Mouse (Mus musculus) lung, postnatal 0 days (tissue): ENCODE results near the gene Plekhh3. TPM values are rescaled to one million over a fixed set of nuclear protein-coding genes. Genes with fewer than 3 reads are reported as not detected.

Source experiments
- ATAC-seq: fragments of 200-750 bp; cut with Nextera tagmentation; 2 replicates; pipeline ENCODE4 v1.8.0; 2017; ENCODE audit warnings: moderate library complexity
- DNase-seq: peaks from one replicate; pipeline ENCODE4 v3.0.0-alpha.2; 2016; ENCODE audit warnings: low spot score
- H3K27ac ChIP-seq: fragments of 300-500 bp; sonication (generic); 2 replicates; pipeline ENCODE4 v1.5.1; 2014; ENCODE audit warnings: antibody characterized with exemption, mild to moderate bottlenecking, low read length, mixed read lengths
- H3K27me3 ChIP-seq: fragments of 300-500 bp; sonication (generic); replicated peaks from 2 replicates; pipeline ENCODE4 v1.6.1; 2014; ENCODE audit warnings: low read length, mixed read lengths; ENCODE audit not compliant: insufficient read depth
- H3K36me3 ChIP-seq: fragments of 300-500 bp; sonication (generic); 2 replicates; pipeline ENCODE4 v1.6.1; 2014; ENCODE audit warnings: low read length, mixed read lengths; ENCODE audit not compliant: insufficient read depth
- H3K4me1 ChIP-seq: fragments of 300-500 bp; sonication (generic); 2 replicates; pipeline ENCODE4 v1.6.1; 2014; ENCODE audit warnings: antibody characterized with exemption, low read depth, low read length, mixed read lengths; ENCODE audit not compliant: insufficient read depth
- H3K4me2 ChIP-seq: fragments of 300-500 bp; sonication (generic); replicated peaks from 2 replicates; pipeline ENCODE4 v1.6.1; 2014; ENCODE audit warnings: low read depth, mild to moderate bottlenecking, low read length, moderate library complexity, mixed read lengths
- H3K4me3 ChIP-seq: fragments of 300-500 bp; sonication (generic); 2 replicates; pipeline ENCODE4 v1.5.1; 2014; ENCODE audit warnings: low read depth, low read length
- H3K9ac ChIP-seq: fragments of 300-500 bp; sonication (generic); replicated peaks from 2 replicates; pipeline ENCODE4 v1.6.1; 2014; ENCODE audit warnings: low read depth, mild to moderate bottlenecking
- H3K9me3 ChIP-seq: fragments of 300-500 bp; sonication (generic); 2 replicates; pipeline ENCODE4 v1.6.1; 2016; ENCODE audit warnings: low read length, mixed read lengths
- CTCF ChIP-seq: IDR thresholded peaks from 2 replicates; pipeline ENCODE4 v1.5.1; 2016; ENCODE audit warnings: antibody characterized with exemption, mild to moderate bottlenecking
- EP300 ChIP-seq: IDR thresholded peaks from 2 replicates; pipeline ENCODE4 v1.6.1; 2016; ENCODE audit warnings: antibody characterized with exemption, mild to moderate bottlenecking, control low read depth
- WGBS: fragments of 180-500 bp; shearing (Covaris S2); extraction: QIAGEN DNeasy Blood & Tissue Kit; methylation state at CpG from one replicate; pipeline ENCODE4 v1.1.7; 2014; 5-methylcytosine and 5-hydroxymethylcytosine counted together
- polyA plus RNA-seq: library from polyadenylated mRNA; unstranded; fragments of >200 nt; fragmentation: Nextera tagmentation; extraction: Ambion mirVana; gene quantifications from 2 replicates; pipeline ENCODE4 v1.2.1, GENCODE M21; 2015

Plekhh3 gene
- polyA plus RNA-seq, 1 experiment from 2014 or later: 14.2 TPM

GRCm38 (mm10) chr11:101169301-101170107 lies 1.6 kb downstream of the Plekhh3 start:
- peak; percentile 19 for DNase-seq
- WGBS: 12% methylated on average over 15 of the region's 17 CpGs
- H3K4me1 ChIP-seq: peaks cover 28% of the 10 kb centered on the region
- peaks cover 8% of the 10 kb centered on the region for H3K36me3 ChIP-seq
- H3K27ac ChIP-seq: peak overlapping the region; percentile 95
- H3K4me2 ChIP-seq: peak overlapping the region; percentile 75
- peak overlapping the region; percentile 74 for H3K9ac ChIP-seq
- peak overlapping the region; percentile 68 for H3K4me3 ChIP-seq
- TF ChIP-seq CTCF (no peak), EP300 (no peak)
- no peaks in the 10 kb centered on the region for H3K9me3 ChIP-seq
- no peak for ATAC-seq
- H3K27me3 ChIP-seq: no peaks in the 10 kb centered on the region

GRCm38 (mm10) chr11:101168301-101168980 lies 2.7 kb downstream of the Plekhh3 start:
- H3K4me3 ChIP-seq: 0 out of 2 replicates have a peak overlapping the region, but pooled peaks have one; percentile 68
- H3K9ac ChIP-seq: no peak overlapping the region
- 48% methylated on average over 14 of the region's 18 CpGs for WGBS
- ATAC-seq (no peak), DNase-seq (no peak)
- peak overlapping the region; percentile 32 for H3K27ac ChIP-seq
- H3K4me2 ChIP-seq: peak overlapping the region; percentile 75
- TF ChIP-seq CTCF (no peak), EP300 (no peak)
- H3K36me3 ChIP-seq: peaks cover 18% of the 10 kb centered on the region
- no peaks in the 10 kb centered on the region for H3K9me3 ChIP-seq
- no peaks in the 10 kb centered on the region; the same call in 1 of the 2 replicates for H3K27me3 ChIP-seq
- peaks cover 22% of the 10 kb centered on the region for H3K4me1 ChIP-seq

GRCm38 (mm10) chr11:101167963-101168300 lies 3.2 kb downstream of the Plekhh3 start:
- no peak for TF ChIP-seq CTCF
- no peak for TF ChIP-seq EP300
- Histone ChIP-seq H3K27ac (no peak overlapping the region), H3K36me3 (peaks cover 20% of the 10 kb centered on the region), H3K4me2 (no peak overlapping the region), H3K4me1 (peaks cover 20% of the 10 kb centered on the region; the same call in 1 of the 2 replicates), H3K9ac (no peak overlapping the region), H3K27me3 (no peaks in the 10 kb centered on the region; the same call in 1 of the 2 replicates), H3K4me3 (no peak overlapping the region), H3K9me3 (no peaks in the 10 kb centered on the region)
- no peak for ATAC-seq
- no peak for DNase-seq
- 82% methylated on average over 8 of the region's 8 CpGs for WGBS

DNA sequence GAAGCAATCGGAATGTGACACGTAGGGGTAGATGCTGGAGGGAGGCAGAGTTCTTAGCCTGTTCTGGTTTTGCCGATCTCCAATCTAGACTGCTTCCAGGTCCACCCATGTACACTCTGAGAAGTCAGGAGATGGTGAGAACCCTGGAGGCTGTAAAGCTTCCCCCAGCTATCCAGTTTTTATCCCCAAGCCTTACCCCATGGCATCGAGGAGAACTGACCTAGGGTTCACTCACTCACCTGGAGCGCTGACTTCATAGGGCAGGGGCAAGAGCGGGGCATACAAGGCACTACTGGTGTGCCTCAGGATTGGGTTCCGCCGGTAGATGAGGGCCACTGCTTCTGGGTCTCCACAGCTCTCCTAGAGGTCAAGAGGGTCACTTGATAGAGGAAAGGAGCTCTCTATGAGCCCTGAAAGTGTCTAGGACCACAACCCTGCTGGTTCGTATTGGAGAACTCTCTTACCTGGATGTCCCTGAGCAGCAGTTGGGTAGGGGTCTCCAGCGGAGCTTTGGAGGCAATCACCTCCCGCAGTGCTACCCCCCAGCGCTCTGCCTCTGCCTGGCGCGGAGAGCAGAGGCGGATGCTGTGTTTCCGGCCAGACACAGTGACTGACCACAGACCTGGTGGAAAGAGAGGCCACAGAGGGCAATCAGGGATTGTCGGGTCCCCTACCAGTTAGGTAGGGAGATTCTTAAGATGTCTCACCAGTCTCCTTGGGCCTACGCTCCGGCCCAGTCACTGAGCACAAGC lies 3.8 kb downstream of the Plekhh3 start:
- TF ChIP-seq CTCF: no peak
- no peak for TF ChIP-seq EP300
- DNase-seq (no peak), ATAC-seq (no peak)
- no peaks in the 10 kb centered on the region; the same call in 1 of the 2 replicates for H3K27me3 ChIP-seq
- H3K4me2 ChIP-seq: no peak overlapping the region
- 80% methylated on average over 19 of the region's 19 CpGs for WGBS
- H3K9ac ChIP-seq: no peak overlapping the region
- peaks cover 20% of the 10 kb centered on the region for H3K36me3 ChIP-seq
- H3K4me1 ChIP-seq: peaks cover 17% of the 10 kb centered on the region; the same call in 1 of the 2 replicates
- no peak overlapping the region for H3K27ac ChIP-seq
- H3K9me3 ChIP-seq: no peaks in the 10 kb centered on the region
- no peak overlapping the region for H3K4me3 ChIP-seq

DNA sequence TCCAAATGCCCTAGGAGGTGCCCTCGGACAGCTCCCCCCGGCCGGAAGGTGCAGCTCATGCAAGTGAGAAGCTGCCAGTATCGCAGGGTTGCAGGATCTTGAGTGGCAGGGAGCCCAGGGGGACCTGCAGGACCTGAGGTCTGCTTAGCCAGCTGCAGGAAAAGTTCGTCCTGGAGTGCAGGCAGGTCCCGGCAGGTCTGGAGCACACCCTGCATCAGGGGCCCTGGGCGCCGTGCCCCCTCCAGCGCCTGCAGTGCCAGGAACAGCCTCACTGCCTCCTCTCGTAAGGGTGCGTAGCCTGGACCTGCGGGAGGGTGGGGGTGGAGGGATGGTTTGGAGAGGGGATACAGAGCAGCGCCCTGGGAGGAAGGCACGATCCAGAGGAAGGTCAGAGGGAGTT lies 4.8 kb downstream of the Plekhh3 start:
- H3K36me3 ChIP-seq: peaks cover 23% of the 10 kb centered on the region
- no peak overlapping the region for H3K4me3 ChIP-seq
- no peaks in the 10 kb centered on the region; the same call in 1 of the 2 replicates for H3K27me3 ChIP-seq
- no peak overlapping the region for H3K27ac ChIP-seq
- H3K4me1 ChIP-seq: peaks cover 14% of the 10 kb centered on the region; the same call in 1 of the 2 replicates
- no peak overlapping the region for H3K9ac ChIP-seq
- no peak overlapping the region for H3K4me2 ChIP-seq
- 79% methylated on average over 14 of the region's 14 CpGs for WGBS
- no peaks in the 10 kb centered on the region for H3K9me3 ChIP-seq
- no peak for DNase-seq
- no peak for ATAC-seq
- TF ChIP-seq EP300 (no peak), CTCF (no peak)
